Mouse (Mus musculus) thymus, postnatal 4 days (tissue): ENCODE results near the gene Gm20521.
A peak's percentile ranks its signal among the peaks of the same experiment; 100 is the strongest.

Source experiments
- DNase-seq: peaks from one replicate; pipeline ENCODE4 v3.0.0; 2021

The Gm20521 gene

GRCm38 (mm10) chr14:54893651-54894181, 10.5 kb downstream of the Gm20521 start:
- peak; percentile 94 for DNase-seq

GRCm38 (mm10) chr14:54894296-54895151, 11.3 kb downstream of the Gm20521 start:
- no peak for DNase-seq

GRCm38 (mm10) chr14:54897445-54897844, 14.2 kb downstream of the Gm20521 start:
- no peak for DNase-seq

GRCm38 (mm10) chr14:54900383-54900782, 17.1 kb downstream of the Gm20521 start:
- peak; percentile 63 for DNase-seq

- no peak for DNase-seq
These were observed 20.4 kb downstream of the Gm20521 start for GRCm38 (mm10) chr14:54903641-54904040.

GRCm38 (mm10) chr14:54908682-54909081, 25.4 kb downstream of the Gm20521 start:
- no peak for DNase-seq

GRCm38 (mm10) chr14:54912109-54912850, 29.0 kb downstream of the Gm20521 start:
- peak; percentile 47 for DNase-seq

GRCm38 (mm10) chr14:54912886-54913285, 29.6 kb downstream of the Gm20521 start, which contains the start of gene Slc22a17:
Slc22a17 (minus strand) TSS chr14:54913132.
- DNase-seq, result peak; percentile 61

GRCm38 (mm10) chr14:54913343-54913742, 30.1 kb downstream of the Gm20521 start:
- no peak for DNase-seq

GRCm38 (mm10) chr14:54920076-54920685, 36.9 kb downstream of the Gm20521 start:
- no peak for DNase-seq

GRCm38 (mm10) chr14:54924641-54925348, 41.6 kb downstream of the Gm20521 start:
- no peak for DNase-seq

GRCm38 (mm10) chr14:54925349-54926342, 42.4 kb downstream of the Gm20521 start, which contains the start of gene Efs:
Efs (minus strand) TSS chr14:54926126.
- DNase-seq, result no peak

- peak; percentile 23 for DNase-seq
These were observed 43.3 kb downstream of the Gm20521 start for GRCm38 (mm10) chr14:54926401-54927158.

- no peak for DNase-seq
These were observed 44.1 kb downstream of the Gm20521 start for GRCm38 (mm10) chr14:54927296-54927695.

- DNase-seq, result no peak
These were observed 46.6 kb downstream of the Gm20521 start for GRCm38 (mm10) chr14:54929801-54930200.

GRCm38 (mm10) chr14:54930431-54930830, 47.2 kb downstream of the Gm20521 start:
- DNase-seq, result no peak

- DNase-seq, result no peak
These were observed 49.5 kb downstream of the Gm20521 start, which contains the start of gene Il25 for GRCm38 (mm10) chr14:54932645-54933150. Il25 (plus strand) TSS chr14:54932695.

GRCm38 (mm10) chr14:54935904-54936830, 52.9 kb downstream of the Gm20521 start, which contains the start of gene Cmtm5:
Cmtm5 (plus strand) TSS chr14:54936261.
- no peak for DNase-seq

- no peak for DNase-seq
These were observed 53.6 kb downstream of the Gm20521 start for GRCm38 (mm10) chr14:54936831-54937160.
